Mouse (Mus musculus): ENCODE measurements around the gene Flot1.

The Flot1 gene

DNA sequence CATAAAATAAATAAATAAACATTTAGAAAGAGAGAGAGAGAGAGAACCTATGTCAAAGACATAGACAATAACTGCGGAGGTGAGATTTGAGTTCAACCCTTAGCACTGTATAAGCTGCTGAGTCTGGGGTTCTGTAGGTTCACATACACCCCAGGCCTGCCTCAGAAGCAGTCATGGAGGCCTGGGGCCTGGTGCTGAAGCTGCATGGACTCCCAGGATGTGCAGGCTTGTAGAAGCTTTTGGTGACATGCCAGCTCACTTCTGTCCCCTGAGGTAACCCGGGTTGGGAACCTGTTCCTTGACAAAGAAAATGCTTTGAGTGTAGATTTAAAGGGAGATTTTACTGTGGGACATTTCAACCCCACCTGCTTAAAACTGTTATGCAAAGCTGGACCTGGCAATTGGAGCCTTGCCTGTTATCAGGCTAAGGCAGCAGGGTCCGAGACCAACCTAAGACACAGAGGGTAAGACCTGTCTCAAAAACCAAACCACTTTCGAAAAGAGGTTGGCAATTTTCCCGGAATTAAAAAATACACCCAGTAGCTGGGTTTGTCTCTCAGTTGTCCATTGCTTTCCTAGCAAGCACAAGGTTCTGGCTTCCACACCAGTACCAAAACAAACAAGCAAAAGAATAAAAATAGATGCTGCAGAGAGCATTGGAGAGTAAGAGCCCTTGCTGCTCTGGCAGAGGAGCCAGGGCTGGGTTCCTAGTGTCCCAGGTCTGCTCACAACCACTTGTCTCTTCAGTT lies 12.0 kb upstream of the Flot1 start:
- DNase-seq (ENCODE audit: low read depth, low spot score) = no peak

- no peak for DNase-seq (ENCODE audit: low read depth, low spot score)
Observed at GRCm38 (mm10) chr17:35812307-35812706, 10.7 kb upstream of the Flot1 start.

- no peak for DNase-seq (ENCODE audit: low read depth, low spot score)
Observed at GRCm38 (mm10) chr17:35812736-35813135, 10.3 kb upstream of the Flot1 start.

- DNase-seq (ENCODE audit: low read depth, low spot score) = no peak
Observed at GRCm38 (mm10) chr17:35813245-35813647, 9.8 kb upstream of the Flot1 start.

DNA sequence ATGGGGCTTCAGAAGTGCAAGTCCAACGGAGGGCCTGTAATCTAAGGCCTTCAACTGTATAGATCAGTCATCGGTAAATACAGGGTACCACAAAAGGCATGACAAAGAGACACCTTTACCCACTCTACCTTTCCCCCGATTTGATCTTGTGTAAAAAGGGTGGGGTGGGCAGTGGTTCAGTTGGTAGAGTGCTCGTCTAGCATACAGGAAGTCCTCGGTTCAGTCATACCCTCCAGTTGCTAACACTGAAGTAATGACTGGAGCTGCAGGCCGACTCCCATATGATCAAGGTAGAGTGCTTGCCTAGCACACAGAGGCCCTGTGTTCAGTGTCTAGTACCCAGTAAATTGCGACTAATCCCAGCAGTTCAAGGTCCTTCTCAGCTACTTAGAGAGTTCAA lies 9.4 kb upstream of the Flot1 start:
- DNase-seq (ENCODE audit: low read depth, low spot score) = no peak

DNA sequence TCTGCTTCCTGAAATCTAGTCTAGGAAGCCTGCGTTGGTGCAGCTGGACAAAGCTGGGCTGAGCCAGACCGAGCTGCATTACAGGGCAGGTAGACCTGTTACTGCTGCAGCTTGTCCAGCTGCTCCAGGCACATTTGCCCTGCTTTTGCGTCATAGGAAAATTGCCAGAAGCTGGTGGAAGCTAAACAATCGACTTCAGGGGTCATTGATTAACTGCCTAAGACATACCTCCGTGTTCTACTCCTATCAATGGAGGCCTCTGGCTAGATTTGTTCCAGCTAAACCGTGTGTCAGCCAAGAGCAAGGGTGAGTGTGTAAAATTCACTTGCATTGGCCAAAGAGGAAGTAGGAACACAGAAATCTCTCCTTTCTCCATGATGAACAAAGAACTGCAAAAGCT lies 8.4 kb upstream of the Flot1 start:
- no peak for DNase-seq (ENCODE audit: low read depth, low spot score)

GRCm38 (mm10) chr17:35815836-35816235 lies 7.2 kb upstream of the Flot1 start:
- DNase-seq (ENCODE audit: low read depth, low spot score) = no peak

DNA sequence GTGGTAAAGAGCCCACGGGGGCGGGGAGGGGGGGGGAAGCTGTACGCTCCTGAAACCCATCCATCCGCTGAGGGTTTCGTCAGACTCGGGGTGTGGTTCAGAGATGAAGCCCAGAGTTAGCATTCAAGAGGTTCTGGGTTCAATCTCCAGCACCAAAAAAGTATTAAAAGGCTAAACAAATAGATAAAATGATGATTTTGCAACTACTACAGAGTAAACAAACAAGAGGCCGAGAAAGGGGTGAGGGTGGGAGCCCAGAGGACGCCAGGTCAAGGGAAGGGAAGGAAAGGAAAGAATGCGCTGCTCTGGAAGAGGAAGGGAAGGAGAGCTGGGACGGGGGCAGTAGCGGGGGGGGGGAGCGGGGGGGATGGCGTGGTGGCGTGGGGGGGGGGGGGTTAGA lies 6.3 kb upstream of the Flot1 start:
- DNase-seq (ENCODE audit: low read depth, low spot score) = no peak

GRCm38 (mm10) chr17:35817226-35817625 lies 5.8 kb upstream of the Flot1 start:
- DNase-seq (ENCODE audit: low read depth, low spot score) = no peak

- no peak for DNase-seq (ENCODE audit: low read depth, low spot score)
Observed at GRCm38 (mm10) chr17:35820111-35820510, 2.9 kb upstream of the Flot1 start.

DNA sequence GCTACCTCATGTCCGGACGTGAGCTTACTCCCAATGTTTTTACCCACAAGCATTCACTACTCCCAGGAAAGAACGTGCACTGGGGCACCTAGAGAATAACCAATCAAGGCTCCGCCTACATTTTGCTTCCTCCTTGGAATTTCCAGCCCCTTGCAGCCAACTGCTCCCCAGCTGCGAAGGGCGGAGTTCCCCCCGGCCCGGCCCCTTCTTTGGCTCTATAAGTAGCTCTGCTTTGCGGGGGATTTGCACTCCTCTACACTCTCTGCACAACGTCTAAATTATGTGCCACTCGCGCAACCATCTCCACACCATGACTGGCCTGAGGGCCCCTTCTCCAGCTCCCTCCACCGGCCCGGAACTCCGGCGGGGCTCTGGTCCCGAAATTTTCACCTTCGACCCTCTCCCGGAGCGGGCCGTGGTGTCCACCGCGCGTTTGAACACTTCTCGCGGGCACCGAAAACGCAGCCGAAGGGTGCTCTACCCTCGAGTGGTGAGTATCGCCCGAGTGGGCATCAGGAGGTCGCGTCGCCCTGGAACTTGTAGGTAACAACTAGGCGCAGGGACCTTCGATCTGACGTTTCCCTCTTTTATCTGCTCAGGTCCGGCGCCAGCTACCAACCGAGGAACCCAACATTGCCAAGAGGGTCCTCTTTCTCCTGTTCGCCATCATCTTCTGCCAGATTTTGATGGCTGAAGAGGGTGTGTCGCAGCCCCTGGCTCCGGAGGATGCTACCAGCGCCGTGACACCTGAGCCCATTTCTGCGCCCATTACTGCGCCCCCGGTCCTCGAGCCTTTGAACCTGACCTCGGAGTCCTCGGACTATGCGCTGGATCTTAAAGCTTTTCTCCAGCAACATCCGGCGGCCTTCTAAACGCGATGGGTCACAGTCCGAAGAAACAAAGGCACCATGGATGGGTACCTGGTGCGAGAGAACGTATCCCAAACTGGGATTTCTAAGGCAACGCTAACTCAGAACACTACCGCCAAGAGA lies 1.3 kb upstream of the Flot1 start, which contains the start of gene Ier3:
TSS of gene Ier3 (plus strand) at position 246 of the 992 bp plus-strand sequence.
- DNase-seq (ENCODE audit: low read depth, low spot score) = no peak

DNA sequence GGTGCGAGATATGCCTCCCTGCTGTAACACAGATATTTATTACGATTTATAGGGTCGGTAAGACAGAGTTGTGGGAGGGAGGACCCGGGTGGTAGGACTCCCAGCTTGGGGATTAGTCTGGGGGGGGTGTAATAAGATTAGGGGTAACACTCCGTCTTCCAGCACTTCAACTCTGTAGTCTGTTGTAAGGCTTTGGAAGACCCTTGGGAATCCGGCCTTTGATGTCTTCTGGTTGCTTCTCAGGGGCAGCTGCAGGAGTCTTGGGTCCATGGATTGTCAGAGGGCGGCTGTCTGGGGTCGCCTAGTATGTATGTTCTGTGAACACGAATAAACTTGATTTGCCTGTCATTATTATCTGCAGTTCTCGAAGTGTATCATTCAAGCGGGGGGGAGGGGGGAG lies 466 bp upstream of the Flot1 start:
- DNase-seq (ENCODE audit: low read depth, low spot score) = no peak

DNA sequence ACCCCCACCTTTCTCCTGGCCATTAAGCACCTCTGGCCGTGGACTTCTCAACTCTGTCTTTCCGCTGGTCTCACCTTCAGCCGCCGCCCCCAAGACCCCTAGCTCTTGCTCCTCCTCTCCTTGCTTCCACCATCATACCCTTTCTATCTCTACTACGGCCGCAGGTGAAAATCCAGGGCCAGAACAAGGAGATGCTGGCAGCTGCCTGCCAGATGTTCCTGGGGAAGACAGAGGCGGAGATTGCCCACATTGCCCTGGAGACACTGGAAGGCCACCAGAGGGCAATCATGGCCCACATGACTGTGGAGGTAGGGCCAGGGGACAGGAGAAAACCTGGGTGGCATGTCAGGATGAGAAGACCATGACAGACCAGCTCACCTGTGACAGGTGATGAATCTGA lies 1.4 kb downstream of the Flot1 start:
- DNase-seq (ENCODE audit: low read depth, low spot score) = no peak

GRCm38 (mm10) chr17:35825109-35825850 lies 2.2 kb downstream of the Flot1 start:
- no peak for DNase-seq (ENCODE audit: low read depth, low spot score)

DNA sequence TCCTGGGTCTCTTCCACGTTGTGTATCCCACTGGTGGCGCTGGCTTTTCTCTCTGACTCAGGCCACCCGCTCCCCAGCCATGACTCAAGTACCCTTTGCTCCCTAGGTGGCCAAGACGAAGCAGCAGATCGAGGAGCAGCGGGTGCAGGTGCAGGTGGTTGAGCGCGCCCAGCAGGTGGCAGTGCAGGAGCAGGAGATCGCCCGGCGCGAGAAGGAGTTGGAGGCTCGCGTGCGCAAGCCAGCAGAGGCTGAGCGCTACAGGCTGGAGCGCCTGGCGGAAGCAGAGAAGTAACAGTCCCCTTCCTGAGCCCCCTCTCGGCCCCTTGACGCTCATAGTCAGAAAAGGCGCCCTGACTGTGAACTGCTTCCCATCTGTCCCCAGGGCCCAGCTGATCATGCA lies 6.7 kb downstream of the Flot1 start:
- no peak for DNase-seq (ENCODE audit: low read depth, low spot score)

- DNase-seq (ENCODE audit: low read depth, low spot score) = no peak
Observed at GRCm38 (mm10) chr17:35832400-35833238, 9.6 kb downstream of the Flot1 start.

- DNase-seq (ENCODE audit: low read depth, low spot score) = no peak
Observed at GRCm38 (mm10) chr17:35833239-35833751, 10.3 kb downstream of the Flot1 start.

DNA sequence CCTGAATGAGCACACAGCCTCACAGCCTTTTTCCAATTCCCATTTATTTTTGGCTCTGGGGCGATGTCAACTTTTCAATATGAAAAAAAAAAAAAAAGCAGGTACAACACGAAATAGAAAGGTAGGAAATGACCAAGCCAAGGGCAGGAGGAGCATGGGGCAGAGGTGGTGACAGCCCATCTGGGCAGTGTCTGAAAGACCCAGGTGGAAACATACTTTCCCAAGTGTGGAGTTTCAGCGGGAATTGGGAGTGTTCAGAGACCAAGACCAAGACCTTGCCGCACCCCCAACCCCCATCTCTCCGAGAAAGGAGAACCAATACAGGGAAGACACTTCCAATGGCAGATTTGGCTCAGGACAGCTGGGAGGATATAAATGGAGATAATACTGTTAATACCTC lies 10.9 kb downstream of the Flot1 start:
- DNase-seq (ENCODE audit: low read depth, low spot score) = no peak

DNA sequence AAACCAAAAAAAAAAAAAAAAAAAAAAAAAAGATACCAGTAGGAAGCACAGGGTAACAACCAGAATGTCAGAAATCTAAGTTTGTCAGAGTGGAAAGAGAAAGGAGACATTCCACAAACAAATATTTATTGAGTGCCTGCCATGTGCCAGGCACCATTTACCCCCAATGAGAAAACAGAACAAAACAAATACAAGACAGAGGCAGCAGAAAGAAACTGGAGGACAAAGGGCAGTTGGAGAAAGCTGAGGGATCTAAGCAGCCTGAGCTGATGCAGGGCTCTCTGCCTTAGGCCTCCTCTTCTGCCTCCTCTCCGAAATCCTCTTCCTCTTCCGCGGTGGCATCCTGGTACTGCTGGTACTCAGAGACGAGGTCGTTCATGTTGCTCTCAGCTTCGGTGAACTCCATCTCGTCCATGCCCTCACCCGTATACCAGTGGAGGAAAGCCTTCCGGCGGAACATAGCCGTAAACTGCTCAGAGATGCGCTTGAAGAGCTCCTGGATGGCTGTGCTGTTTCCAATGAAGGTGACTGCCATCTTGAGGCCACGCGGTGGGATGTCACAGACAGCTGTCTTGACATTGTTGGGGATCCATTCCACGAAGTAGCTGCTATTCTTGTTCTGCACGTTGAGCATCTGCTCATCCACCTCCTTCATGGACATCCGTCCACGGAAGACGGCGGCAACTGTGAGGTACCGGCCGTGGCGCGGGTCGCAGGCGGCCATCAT lies 11.8 kb downstream of the Flot1 start:
- no peak for DNase-seq (ENCODE audit: low read depth, low spot score)

All from c-Kit-negative CD71-positive TER-119-positive erythroid progenitor cells, embryonic 14.5 days (primary cell).